Mouse (Mus musculus): Measurements from ENCODE around the gene Fbn1. TPM values are rescaled to one million over a fixed set of nuclear protein-coding genes. Genes with fewer than 3 reads are reported as not detected.

The Fbn1 gene
- polyA plus RNA-seq, 1 experiment from 2014 or later, result 9.9 TPM

DNA sequence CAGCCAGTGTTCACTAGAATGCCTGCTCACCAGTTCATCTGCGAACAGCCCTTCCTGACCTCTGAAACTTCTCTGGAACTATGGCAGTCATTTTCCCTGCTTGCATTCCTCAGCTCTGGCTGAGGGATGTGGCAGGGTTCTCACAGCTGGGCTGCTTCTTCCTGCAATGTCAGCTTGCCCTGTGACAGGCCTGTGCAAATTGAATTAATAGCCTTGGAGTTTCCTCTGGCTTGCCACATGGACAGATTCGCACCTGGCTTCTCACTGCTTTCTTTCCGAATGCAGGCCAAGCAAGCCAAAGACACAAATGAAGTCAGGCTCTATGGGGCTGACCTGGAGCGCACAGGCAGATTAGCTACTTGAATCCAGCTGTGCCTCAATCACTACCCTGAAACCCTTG is 184.4 kb downstream of the Fbn1 start:
- no peak for TF ChIP-seq CTCF (IDR thresholded peaks at IDR 0.05; ENCODE audit: low read depth)
- Histone ChIP-seq H3K27me3 (replicated peaks; ENCODE audit: control insufficient read depth, insufficient read depth, low read length) (no peaks in the 10 kb centered on the region), H3K4me2 (replicated peaks; ENCODE audit: low read depth) (no peak overlapping the region), H3K9ac (ENCODE audit: low read depth, low read length) (no peak overlapping the region), H3K27ac (ENCODE audit: low read depth, low read length) (no peak overlapping the region), H3K9me3 (ENCODE audit: control insufficient read depth) (no peaks in the 10 kb centered on the region), H3K4me3 (ENCODE audit: low read depth, low read length) (no peak overlapping the region), H3K4me1 (replicated peaks; ENCODE audit: control insufficient read depth, insufficient read depth, low read length) (no peaks in the 10 kb centered on the region), H3K36me3 (ENCODE audit: control insufficient read depth, insufficient read depth) (peaks cover 6% of the 10 kb centered on the region; the same call in 1 of the 2 replicates)
- no peak for ATAC-seq
- WGBS, result 52% methylated on average over 4 of the region's 4 CpGs

DNA sequence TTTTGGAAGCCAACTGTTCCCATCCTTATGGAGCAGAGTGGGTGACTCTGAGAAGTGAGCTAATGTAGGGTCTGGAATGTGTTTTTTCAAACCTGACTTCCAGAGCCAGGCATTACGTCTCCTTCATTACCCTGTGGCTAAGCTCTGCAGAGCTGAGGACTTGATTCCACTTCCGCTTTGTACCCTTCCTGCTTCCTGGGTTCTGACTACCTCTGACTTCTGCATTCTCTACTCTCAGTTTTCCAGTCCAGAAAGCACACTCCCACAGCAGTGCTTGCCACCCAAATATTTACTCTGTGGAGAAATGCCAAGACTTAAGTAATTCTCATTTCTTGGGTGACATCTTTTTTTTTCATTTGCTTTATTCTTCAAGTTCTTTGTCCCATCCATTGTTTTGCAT is 185.2 kb downstream of the Fbn1 start:
- WGBS, result 64% methylated on average over 2 of the region's 2 CpGs
- H3K27ac ChIP-seq (ENCODE audit: low read depth, low read length), result no peak overlapping the region
- H3K4me2 ChIP-seq (replicated peaks; ENCODE audit: low read depth), result no peak overlapping the region
- no peaks in the 10 kb centered on the region; the same call in 1 of the 2 replicates for H3K36me3 ChIP-seq (ENCODE audit: control insufficient read depth, insufficient read depth)
- H3K9ac ChIP-seq (ENCODE audit: low read depth, low read length), result no peak overlapping the region
- no peak for TF ChIP-seq CTCF (IDR thresholded peaks at IDR 0.05; ENCODE audit: low read depth)
- no peaks in the 10 kb centered on the region for H3K9me3 ChIP-seq (ENCODE audit: control insufficient read depth)
- H3K4me3 ChIP-seq (ENCODE audit: low read depth, low read length), result no peak overlapping the region
- no peaks in the 10 kb centered on the region for H3K4me1 ChIP-seq (replicated peaks; ENCODE audit: control insufficient read depth, insufficient read depth, low read length)
- no peaks in the 10 kb centered on the region for H3K27me3 ChIP-seq (replicated peaks; ENCODE audit: control insufficient read depth, insufficient read depth, low read length)
- ATAC-seq, result no peak

DNA sequence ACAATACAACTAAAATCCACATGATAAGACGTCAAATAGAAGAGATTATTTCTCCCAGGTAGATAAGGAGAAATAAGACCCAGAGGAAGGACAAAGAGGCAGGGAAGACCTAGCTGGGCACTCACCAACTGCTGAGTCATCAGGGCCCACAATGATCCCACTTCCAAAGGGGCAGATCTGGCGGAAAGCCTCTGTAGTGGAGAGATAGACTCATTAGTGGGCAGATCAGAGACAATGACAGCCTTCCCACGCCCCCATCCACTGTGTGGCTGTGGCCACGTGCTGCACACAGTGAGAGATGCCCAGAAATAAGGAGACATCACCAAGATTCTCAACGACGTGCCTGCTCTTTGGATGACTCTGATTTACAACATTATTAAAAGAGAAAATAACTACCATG is 186.7 kb downstream of the Fbn1 start:
- H3K4me3 ChIP-seq (ENCODE audit: low read depth, low read length), result no peak overlapping the region
- no peak for ATAC-seq
- H3K9ac ChIP-seq (ENCODE audit: low read depth, low read length), result no peak overlapping the region
- H3K4me1 ChIP-seq (replicated peaks; ENCODE audit: control insufficient read depth, insufficient read depth, low read length), result no peaks in the 10 kb centered on the region
- no peak for TF ChIP-seq CTCF (IDR thresholded peaks at IDR 0.05; ENCODE audit: low read depth)
- WGBS, result 80% methylated on average over 6 of the region's 6 CpGs
- no peak overlapping the region for H3K4me2 ChIP-seq (replicated peaks; ENCODE audit: low read depth)
- no peak overlapping the region for H3K27ac ChIP-seq (ENCODE audit: low read depth, low read length)
- no peaks in the 10 kb centered on the region for H3K27me3 ChIP-seq (replicated peaks; ENCODE audit: control insufficient read depth, insufficient read depth, low read length)
- no peaks in the 10 kb centered on the region; the same call in 1 of the 2 replicates for H3K36me3 ChIP-seq (ENCODE audit: control insufficient read depth, insufficient read depth)
- H3K9me3 ChIP-seq (ENCODE audit: control insufficient read depth), result no peaks in the 10 kb centered on the region

DNA sequence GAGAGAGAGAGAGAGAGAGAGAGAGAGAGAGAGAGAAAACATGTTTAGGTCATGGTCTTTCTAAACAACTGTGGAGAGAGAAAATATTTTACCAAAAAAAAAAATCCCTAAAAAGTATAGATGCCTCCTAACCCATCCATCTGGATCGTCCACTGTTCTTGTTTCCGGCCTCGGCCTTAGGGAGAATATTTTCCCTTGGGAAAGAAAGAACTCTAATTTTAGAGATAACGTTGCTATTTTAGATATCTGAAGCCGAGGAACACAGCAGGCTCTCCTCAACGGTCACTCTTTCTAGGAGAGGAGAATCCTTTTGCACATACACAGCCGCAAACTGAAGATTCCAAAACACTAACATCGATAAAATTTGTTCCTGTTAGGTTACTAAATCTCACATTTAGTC is 188.1 kb downstream of the Fbn1 start:
- Histone ChIP-seq H3K9ac (ENCODE audit: low read depth, low read length) (no peak overlapping the region), H3K36me3 (ENCODE audit: control insufficient read depth, insufficient read depth) (no peaks in the 10 kb centered on the region; the same call in 1 of the 2 replicates), H3K4me2 (replicated peaks; ENCODE audit: low read depth) (no peak overlapping the region), H3K4me3 (ENCODE audit: low read depth, low read length) (no peak overlapping the region), H3K27me3 (replicated peaks; ENCODE audit: control insufficient read depth, insufficient read depth, low read length) (no peaks in the 10 kb centered on the region), H3K27ac (ENCODE audit: low read depth, low read length) (no peak overlapping the region), H3K9me3 (ENCODE audit: control insufficient read depth) (no peaks in the 10 kb centered on the region), H3K4me1 (replicated peaks; ENCODE audit: control insufficient read depth, insufficient read depth, low read length) (no peaks in the 10 kb centered on the region)
- no peak for ATAC-seq
- WGBS, result 73% methylated on average over 8 of the region's 8 CpGs
- no peak for TF ChIP-seq CTCF (IDR thresholded peaks at IDR 0.05; ENCODE audit: low read depth)

DNA sequence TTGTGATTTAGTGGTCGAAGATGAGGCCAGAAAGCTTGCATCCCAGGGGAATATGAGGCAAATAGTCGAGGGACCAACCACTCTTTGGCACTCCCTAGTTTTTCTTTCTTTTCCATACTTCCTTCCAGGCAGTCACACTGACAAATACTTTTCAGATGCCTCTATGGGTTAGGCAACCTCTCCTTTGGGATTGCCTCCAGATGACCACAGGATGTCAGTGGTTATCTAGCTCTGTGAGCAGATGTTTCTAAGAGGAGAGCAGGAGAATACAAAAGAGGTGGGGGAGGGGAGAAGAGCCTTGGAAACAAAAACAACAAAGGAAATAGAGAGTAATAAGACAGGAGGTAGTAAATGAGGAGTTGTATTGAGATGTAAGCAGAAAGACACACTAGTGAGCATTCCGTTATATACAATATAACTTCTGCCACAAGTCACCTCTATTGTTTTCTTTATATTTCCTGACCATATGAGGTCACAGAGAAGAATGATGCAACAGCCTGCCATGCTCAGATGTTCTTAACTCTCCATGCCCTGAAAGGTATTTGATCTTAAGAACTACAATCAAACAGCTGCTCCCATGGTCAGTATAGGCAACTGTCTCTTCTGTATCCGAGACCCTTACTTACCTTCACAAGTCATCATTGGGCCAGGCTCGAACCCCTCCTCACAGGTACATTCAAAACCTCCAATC is 189.3 kb downstream of the Fbn1 start:
- Histone ChIP-seq H3K36me3 (ENCODE audit: control insufficient read depth, insufficient read depth) (no peaks in the 10 kb centered on the region; the same call in none of the 2 replicates), H3K27me3 (replicated peaks; ENCODE audit: control insufficient read depth, insufficient read depth, low read length) (no peaks in the 10 kb centered on the region), H3K4me1 (replicated peaks; ENCODE audit: control insufficient read depth, insufficient read depth, low read length) (no peaks in the 10 kb centered on the region), H3K27ac (ENCODE audit: low read depth, low read length) (no peak overlapping the region), H3K4me2 (replicated peaks; ENCODE audit: low read depth) (no peak overlapping the region), H3K4me3 (ENCODE audit: low read depth, low read length) (no peak overlapping the region), H3K9me3 (ENCODE audit: control insufficient read depth) (no peaks in the 10 kb centered on the region), H3K9ac (ENCODE audit: low read depth, low read length) (no peak overlapping the region)
- ATAC-seq, result no peak
- WGBS, result 70% methylated on average over 5 of the region's 5 CpGs
- peak; percentile 27; the same call in 1 of the 2 replicates for TF ChIP-seq CTCF (IDR thresholded peaks at IDR 0.05; ENCODE audit: low read depth)

DNA sequence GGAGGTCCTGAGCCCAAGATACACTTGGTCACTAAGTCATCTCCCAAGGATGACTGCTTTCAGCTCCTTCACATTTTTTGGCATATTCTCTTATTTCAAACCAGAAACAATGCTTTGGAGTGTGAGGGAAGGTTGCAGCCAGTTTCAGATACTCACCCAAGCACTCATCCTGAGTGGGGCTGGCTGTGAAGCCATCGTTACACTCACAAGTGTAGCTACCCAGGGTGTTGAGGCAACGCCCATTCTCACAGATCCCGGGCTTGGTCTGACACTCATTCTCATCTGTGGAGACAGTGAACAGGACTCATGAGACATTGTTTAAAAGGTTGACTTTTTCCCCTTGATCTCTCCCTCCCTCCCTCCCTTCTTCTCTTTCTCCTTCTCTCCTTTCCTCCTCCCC is 192.6 kb downstream of the Fbn1 start:
- Histone ChIP-seq H3K36me3 (ENCODE audit: control insufficient read depth, insufficient read depth) (peaks cover 10% of the 10 kb centered on the region), H3K9me3 (ENCODE audit: control insufficient read depth) (no peaks in the 10 kb centered on the region), H3K27ac (ENCODE audit: low read depth, low read length) (no peak overlapping the region), H3K27me3 (replicated peaks; ENCODE audit: control insufficient read depth, insufficient read depth, low read length) (no peaks in the 10 kb centered on the region), H3K4me1 (replicated peaks; ENCODE audit: control insufficient read depth, insufficient read depth, low read length) (no peaks in the 10 kb centered on the region), H3K4me2 (replicated peaks; ENCODE audit: low read depth) (no peak overlapping the region), H3K4me3 (ENCODE audit: low read depth, low read length) (no peak overlapping the region), H3K9ac (ENCODE audit: low read depth, low read length) (no peak overlapping the region)
- ATAC-seq, result no peak
- 79% methylated on average over 3 of the region's 3 CpGs for WGBS
- no peak for TF ChIP-seq CTCF (IDR thresholded peaks at IDR 0.05; ENCODE audit: low read depth)

Measured in intestine, postnatal 0 days (tissue).